Mouse (Mus musculus) left cerebral cortex, postnatal 25 days (tissue): ENCODE measurements around the gene Acsm2. TPM values are rescaled to one million over a fixed set of nuclear protein-coding genes. Genes with fewer than 3 reads are reported as not detected.
"Not testable (repeated sequence)": the region's sequence is repeated elsewhere in the genome, so short reads cannot be mapped to it uniquely, and the experiment has no call there.

Source experiments
- DNase-seq, 2 experiments: peaks; one replicate each; pipeline ENCODE4 v3.0.0; 2022; ENCODE audit warnings: low spot score in 2 of 2, mixed read lengths in 1 of 2
- intact Hi-C: fragments of 180-260 bp; cut with DNase I; formaldehyde crosslinking; loops from one replicate; pipeline ENCODE4 v1.15.1; 2025
- total RNA-seq, 2 experiments: library from RNA; stranded (reverse); gene quantifications; 2 replicates each; pipeline ENCODE4 v1.2.3; 2021

The Acsm2 gene
- total RNA-seq, 2 experiments from 2014 or later, result not detected

GRCm38 (mm10) chr7:119559789-119560451 lies 5.8 kb downstream of the Acsm2 start:
- intact Hi-C loops, result no loop called here
- no peak for DNase-seq

- intact Hi-C loops, result no loop called here
- no peak for DNase-seq
Measured at GRCm38 (mm10) chr7:119560452-119560835, 6.3 kb downstream of the Acsm2 start.

GRCm38 (mm10) chr7:119561441-119561840 lies 7.3 kb downstream of the Acsm2 start:
- intact Hi-C loops, result no loop called here
- no peak for DNase-seq

- intact Hi-C loops, DNase-seq: not testable (repeated sequence)
Measured at GRCm38 (mm10) chr7:119562476-119562875, 8.3 kb downstream of the Acsm2 start.

GRCm38 (mm10) chr7:119594530-119595107 lies 40.5 kb downstream of the Acsm2 start:
- intact Hi-C loops, result no loop called here

GRCm38 (mm10) chr7:119595306-119595705 lies 41.2 kb downstream of the Acsm2 start:
- intact Hi-C loops, result no loop called here
- no peak for DNase-seq

More at GRCm38 (mm10) chr7:119594530-119595107, 40.5 kb downstream of the Acsm2 start:
- no peak for DNase-seq

- no peak for DNase-seq
- intact Hi-C loops, result no loop called here
Measured at GRCm38 (mm10) chr7:119596536-119596935, 42.4 kb downstream of the Acsm2 start.

GRCm38 (mm10) chr7:119601195-119601953 lies 47.2 kb downstream of the Acsm2 start:
- intact Hi-C loops, result no loop called here
- no peak for DNase-seq

- DNase-seq, result no peak
- intact Hi-C loops, result no loop called here
Measured at GRCm38 (mm10) chr7:119601954-119602317, 47.8 kb downstream of the Acsm2 start.

- no peak for DNase-seq
- intact Hi-C loops, result no loop called here
Measured at GRCm38 (mm10) chr7:119604903-119605483, 50.9 kb downstream of the Acsm2 start.

GRCm38 (mm10) chr7:119605926-119606663 lies 52.0 kb downstream of the Acsm2 start:
- DNase-seq, result no peak
- intact Hi-C loops, result no loop called here

GRCm38 (mm10) chr7:119606664-119607076 lies 52.5 kb downstream of the Acsm2 start, which contains the start of gene Acsm1:
Gene Acsm1, plus strand, starts transcription at chr7:119607026.
- no peak for DNase-seq
- intact Hi-C loops, result no loop called here

GRCm38 (mm10) chr7:119607796-119608515 lies 53.8 kb downstream of the Acsm2 start:
- intact Hi-C loops, result no loop called here

GRCm38 (mm10) chr7:119616531-119616930 lies 62.4 kb downstream of the Acsm2 start:
- intact Hi-C loops, result no loop called here
- no peak for DNase-seq

More at GRCm38 (mm10) chr7:119607796-119608515, 53.8 kb downstream of the Acsm2 start:
- no peak for DNase-seq

GRCm38 (mm10) chr7:119617593-119617992 lies 63.5 kb downstream of the Acsm2 start:
- intact Hi-C loops, result no loop called here
- DNase-seq, result no peak

GRCm38 (mm10) chr7:119618209-119618935 lies 64.2 kb downstream of the Acsm2 start:
- DNase-seq, result no peak
- intact Hi-C loops, result no loop called here

- no peak for DNase-seq
- intact Hi-C loops, result no loop called here
Measured at GRCm38 (mm10) chr7:119620157-119620556, 66.0 kb downstream of the Acsm2 start.

- DNase-seq, result no peak
- intact Hi-C loops, result no loop called here
Measured at GRCm38 (mm10) chr7:119638773-119639172, 84.6 kb downstream of the Acsm2 start.
